Mouse (Mus musculus) thymus, postnatal 0 days (tissue): Measurements from ENCODE around the gene Pkm. TPM values are rescaled to one million over a fixed set of nuclear protein-coding genes. Genes with fewer than 3 reads are reported as not detected.
A peak's percentile ranks its signal among the peaks of the same experiment; 100 is the strongest.

Experiments
- DNase-seq: peaks from one replicate; pipeline ENCODE4 v3.0.0-alpha.2; 2015; ENCODE audit warnings: low spot score
- polyA plus RNA-seq: library from polyadenylated mRNA; unstranded; fragments of >200 nt; fragmentation: Nextera tagmentation; extraction: Ambion mirVana; gene quantifications from 2 replicates; pipeline ENCODE4 v1.2.1, GENCODE M21; 2015

Pkm gene
- polyA plus RNA-seq, 1 experiment from 2014 or later = 599 TPM

- no peak for DNase-seq
Measured at GRCm38 (mm10) chr9:59666016-59666415, 9.8 kb downstream of the Pkm start.

- no peak for DNase-seq
Measured at GRCm38 (mm10) chr9:59666813-59667212, 10.6 kb downstream of the Pkm start.

GRCm38 (mm10) chr9:59667250-59667649 lies 11.1 kb downstream of the Pkm start:
- DNase-seq = no peak

DNA sequence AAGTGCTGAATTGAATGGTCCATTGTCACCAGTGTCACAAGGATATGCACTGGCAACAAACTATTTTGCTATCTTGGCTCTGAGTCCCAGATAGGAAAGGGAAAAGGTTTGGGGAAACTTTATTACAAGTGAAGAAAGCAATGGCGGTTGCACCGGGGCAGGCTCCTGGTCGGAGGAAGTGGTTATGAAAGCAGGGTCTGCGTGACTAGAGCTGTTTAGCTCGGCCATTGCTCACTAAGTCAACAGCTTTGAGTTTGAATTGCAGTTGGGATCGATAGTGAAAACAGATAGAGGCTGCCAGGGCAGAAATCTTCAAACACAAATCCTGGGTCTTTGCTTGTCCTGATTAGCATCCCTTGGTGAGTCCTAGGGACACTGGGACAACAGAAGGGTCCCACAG lies 11.7 kb downstream of the Pkm start:
- DNase-seq = no peak

DNA sequence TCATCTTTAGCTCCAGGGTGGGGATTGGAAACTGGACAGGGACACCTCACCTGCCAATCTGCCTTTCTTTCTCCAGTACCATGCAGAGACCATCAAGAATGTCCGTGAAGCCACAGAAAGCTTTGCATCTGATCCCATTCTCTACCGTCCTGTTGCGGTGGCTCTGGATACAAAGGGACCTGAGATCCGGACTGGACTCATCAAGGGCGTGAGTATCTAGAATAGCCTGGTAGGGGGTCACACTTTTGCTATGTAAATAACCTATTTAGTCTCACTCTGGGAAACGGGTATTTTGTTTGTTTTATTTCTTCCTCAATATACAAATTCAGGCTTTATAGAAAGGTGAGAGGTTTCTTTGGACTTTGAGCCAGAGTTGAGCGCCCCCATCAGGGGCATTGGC lies 12.3 kb downstream of the Pkm start:
- no peak for DNase-seq

DNA sequence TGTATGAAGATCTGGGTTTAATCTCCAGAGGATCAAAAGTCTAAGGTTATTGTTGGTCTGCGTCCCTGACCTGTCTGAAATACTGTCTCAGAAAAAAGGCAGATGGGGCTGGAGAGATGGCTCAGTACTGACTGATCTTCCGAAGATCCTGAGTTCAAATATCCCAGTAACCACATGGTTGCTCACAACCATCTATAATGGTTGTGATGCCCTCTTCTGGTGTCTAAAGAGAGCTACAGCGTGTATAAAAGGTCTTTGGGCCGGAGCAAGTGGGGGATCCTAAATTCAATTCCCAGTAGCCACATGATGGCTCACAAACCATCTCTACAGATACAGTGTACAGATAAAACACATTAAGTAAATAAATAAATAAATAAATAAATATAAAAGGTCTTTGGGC lies 13.0 kb downstream of the Pkm start:
- no peak for DNase-seq

DNA sequence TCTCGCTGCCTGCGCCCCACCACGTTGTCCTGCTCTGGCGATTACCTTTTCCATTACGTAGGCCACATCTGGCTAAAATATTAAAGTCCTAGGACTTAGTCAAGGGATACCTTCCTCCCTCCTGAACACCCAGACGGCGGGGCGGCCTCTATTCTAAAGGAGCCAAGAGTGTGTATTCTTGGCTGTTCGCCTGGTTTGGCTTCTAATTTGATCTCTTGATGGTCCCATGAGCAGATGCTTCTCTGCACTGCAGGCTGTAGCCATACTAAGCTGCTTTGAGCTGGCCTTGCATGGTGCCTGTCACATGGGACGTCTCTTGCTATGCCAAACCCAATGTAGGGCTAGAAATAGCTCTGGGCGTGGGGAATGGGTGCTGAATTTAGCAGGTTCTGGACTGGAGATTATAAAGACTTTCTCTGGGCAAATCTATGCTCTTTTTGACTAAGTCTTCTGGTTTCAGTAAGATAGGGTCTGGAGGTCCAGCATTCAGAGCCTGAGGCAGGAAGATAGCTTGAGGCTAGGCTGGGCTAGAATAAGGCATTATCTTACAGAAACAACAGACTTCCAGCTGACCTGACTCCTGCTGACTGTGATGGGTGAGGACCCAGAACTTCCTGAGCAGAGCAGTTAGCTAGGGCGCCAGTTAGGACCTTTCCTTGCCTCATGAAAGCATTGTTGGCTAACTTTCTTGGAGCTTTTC lies 16.2 kb downstream of the Pkm start:
- no peak for DNase-seq

DNA sequence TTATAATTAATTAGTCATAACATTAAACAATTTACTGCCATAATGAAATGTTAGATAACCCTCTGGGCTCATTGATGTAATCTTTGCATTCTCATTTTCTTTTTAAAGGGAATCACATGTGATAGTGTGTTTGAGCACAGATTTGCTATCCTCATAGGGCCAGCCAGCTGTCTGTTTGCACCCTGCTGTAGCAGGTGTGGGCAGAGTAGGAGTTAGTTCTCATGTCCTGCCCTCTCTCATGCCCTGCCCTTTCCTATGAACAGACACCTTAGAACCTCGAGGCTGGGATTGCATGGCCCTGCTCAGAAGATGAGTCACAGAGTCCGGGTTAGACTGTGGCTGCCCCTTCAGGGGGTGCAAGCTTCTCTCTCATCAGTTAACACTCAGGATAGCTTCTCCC lies 17.3 kb downstream of the Pkm start:
- no peak for DNase-seq

DNA sequence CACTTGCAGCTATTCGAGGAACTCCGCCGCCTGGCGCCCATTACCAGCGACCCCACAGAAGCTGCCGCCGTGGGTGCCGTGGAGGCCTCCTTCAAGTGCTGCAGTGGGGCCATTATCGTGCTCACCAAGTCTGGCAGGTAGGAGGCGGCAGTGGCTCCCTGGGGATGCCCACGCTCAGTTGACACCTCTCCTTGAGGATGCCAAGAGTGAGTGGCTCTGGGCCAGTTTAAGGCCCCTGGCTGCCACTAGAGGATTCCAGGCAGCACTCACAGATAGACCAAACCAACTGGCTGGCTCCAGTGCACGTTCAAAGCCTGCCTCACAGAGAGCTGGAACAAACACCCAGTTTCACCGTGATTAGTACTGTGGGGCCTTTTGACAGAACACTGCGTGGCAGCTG lies 19.4 kb downstream of the Pkm start:
- DNase-seq = no peak

- DNase-seq = peak; percentile 29
Measured at GRCm38 (mm10) chr9:59678313-59678712, 22.1 kb downstream of the Pkm start.

DNA sequence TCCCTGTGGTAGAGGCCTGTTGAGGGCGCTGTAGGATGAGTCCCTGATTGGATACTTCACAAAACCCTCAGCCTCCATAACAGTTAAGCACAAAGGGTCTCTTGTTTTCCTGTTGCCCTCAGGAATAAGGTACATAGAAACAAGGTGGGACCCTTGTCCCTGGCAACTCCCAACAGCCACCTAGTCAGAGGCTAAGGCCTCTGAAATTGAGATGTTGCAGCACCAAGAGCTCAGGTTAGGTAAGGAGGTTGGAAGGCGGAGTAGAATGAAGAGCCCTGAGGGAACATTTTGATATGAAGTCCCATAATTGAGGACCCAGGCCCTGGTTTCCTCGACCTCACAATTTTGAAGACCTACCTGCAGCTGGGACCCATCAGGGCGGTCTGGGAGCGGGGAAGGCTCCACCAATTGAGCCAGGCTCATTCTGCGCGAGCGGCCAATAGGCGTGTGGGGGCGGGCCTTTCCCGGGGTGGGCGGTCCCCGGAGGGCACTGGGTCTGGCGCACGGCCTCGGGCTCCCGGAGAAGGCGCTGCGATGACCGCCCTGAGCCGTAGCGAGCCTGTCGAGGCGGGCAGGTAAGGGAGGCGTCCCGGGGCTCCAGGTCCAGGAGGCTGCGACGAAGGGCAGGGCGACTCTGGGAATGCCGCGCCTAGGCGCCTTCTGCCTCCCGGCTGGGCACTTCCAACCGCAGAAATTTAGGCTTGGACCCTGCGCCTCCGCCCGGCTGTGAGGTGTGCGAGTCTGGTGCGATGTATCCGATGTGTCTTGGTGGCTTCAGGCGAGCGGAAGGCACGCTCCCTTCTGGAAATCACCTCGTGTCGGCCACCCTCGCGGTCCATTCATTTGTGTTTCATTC lies 23.7 kb downstream of the Pkm start, which contains the start of gene Gramd2:
Gramd2 (plus strand) TSS at position 467 of the 856 bp plus-strand sequence.
- DNase-seq = peak; percentile 42

DNA sequence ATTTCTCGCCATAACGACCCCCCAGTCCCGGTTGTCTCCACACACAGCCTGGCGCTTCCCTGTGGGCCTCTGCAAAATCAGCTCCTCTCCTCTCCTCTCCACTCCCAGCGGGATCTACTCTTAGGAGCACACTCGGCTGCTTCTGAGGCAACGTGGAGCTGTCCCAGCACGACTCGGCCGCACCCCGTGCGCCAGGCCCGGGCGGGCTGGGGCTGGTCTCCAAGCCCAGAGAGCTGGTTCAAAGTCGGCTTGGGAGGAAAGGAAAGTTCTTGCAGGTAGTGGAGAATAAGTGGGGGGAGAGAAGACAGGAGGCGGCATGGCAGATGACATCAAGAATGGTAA lies 24.3 kb downstream of the Pkm start:
- no peak for DNase-seq

- DNase-seq = no peak
Measured at GRCm38 (mm10) chr9:59684020-59684419, 27.9 kb downstream of the Pkm start.

- no peak for DNase-seq
Measured at GRCm38 (mm10) chr9:59687416-59688046, 31.4 kb downstream of the Pkm start.

DNA sequence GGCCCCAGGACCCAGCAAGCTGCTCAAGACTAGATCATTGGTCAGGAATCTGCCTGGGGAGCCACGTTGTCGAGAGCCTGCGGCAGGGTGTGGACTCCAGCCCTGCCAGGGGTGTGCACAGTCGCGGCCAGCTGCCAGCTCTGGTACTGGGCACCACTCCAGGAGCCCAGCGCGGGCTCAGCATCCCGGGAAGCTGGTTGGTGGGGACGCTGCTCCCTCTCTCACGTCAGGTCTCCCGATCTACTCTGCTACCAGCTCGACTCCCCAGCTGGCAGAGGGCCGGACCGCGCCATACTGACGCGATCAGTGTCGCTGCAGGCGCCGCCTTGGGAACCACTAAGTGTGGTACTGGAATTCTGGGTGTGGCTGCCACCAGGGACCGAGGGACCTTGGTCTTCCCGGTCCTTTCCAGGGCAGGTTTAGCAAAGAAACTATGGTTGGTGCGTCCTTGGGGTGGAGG lies 35.5 kb downstream of the Pkm start:
- DNase-seq = no peak

GRCm38 (mm10) chr9:59692145-59692544 lies 36.0 kb downstream of the Pkm start:
- no peak for DNase-seq

- no peak for DNase-seq
Measured at GRCm38 (mm10) chr9:59694571-59695450, 38.6 kb downstream of the Pkm start.

DNA sequence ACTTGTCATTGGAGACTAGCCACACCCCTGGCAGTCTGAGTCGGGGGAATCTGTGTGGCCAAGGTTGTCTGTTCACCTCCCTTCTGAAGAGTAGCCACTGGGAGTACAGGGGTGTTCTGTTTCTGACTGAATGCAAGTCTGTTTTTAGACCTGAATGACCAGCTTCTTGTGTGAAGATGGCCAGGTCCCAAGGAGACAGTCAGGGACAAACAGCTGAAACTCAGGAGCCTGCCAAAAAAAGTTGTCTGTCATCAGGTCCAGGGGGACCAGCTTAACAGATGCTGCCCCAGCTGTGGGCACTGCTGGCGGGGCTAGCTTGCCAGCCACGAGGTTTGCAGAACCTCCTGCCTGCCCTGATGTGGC lies 39.3 kb downstream of the Pkm start:
- no peak for DNase-seq

- no peak for DNase-seq
Measured at GRCm38 (mm10) chr9:59696381-59696780, 40.2 kb downstream of the Pkm start.

DNA sequence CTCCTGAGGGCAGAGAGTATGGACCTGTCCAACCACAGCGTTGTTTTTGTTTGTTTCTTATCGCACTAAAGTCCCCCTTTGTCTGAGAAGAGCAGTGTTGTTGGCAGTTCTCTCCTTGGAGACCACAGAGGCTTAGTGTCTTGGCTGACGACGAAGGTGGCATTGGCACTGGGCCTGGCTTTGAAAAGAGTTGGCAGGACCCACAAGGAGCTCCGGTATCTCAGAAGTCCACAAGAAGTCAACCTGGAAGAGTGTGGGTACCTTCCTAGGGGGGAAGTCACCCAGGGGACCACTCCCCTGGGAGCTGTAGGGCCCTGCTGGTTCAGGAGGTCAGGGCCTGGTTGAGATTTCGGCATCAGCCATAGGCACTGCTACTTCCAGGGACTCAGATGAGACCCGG lies 44.9 kb downstream of the Pkm start:
- DNase-seq = no peak

DNA sequence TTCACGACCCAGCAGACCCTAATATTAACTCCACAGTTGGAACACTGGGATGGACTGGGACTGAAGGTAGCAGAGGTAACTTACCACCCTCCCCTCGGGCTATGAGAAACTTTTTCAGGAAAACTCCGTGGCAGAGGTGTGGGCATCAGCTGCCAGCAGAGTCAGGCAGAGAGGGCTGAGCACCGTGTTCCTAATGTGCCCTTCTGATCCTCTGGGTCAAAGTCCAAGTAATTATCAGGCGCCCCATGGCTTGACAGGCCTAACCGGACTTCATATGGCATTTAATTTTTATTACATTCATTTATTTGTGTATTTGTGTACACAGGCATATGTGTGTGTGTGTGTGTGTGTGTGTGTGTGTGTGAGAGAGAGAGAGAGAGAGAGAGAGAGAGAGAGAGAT lies 46.9 kb downstream of the Pkm start:
- no peak for DNase-seq
